Mouse (Mus musculus) limb, embryonic 14.5 days (tissue): Measurements from ENCODE around the gene Aqp8. TPM values are rescaled to one million over a fixed set of nuclear protein-coding genes. Genes with fewer than 3 reads are reported as not detected.

ENCODE experiments used
- ATAC-seq: fragments of 200-750 bp; cut with Nextera tagmentation; 2 replicates; pipeline ENCODE4 v1.8.0; 2017; ENCODE audit warnings: low read depth, moderate number of reproducible peaks, moderate TSS enrichment; ENCODE audit not compliant: low FRiP score
- DNase-seq: peaks from one replicate; pipeline ENCODE4 v3.0.0-alpha.2; 2015; ENCODE audit warnings: low spot score
- H3K27ac ChIP-seq: fragments of 300-500 bp; sonication (generic); replicated peaks from 2 replicates; pipeline ENCODE4 v1.5.1; 2014; ENCODE audit warnings: low read depth, mild to moderate bottlenecking, low read length, moderate library complexity, mixed read lengths
- H3K27me3 ChIP-seq: fragments of 300-500 bp; sonication (generic); 2 replicates; pipeline ENCODE4 v1.6.1; 2014; ENCODE audit warnings: low read length, mixed read lengths; ENCODE audit not compliant: control insufficient read depth, insufficient read depth
- H3K36me3 ChIP-seq: fragments of 300-500 bp; sonication (generic); 2 replicates; pipeline ENCODE4 v1.6.1; 2014; ENCODE audit warnings: mild to moderate bottlenecking, low read length, moderate library complexity, mixed read lengths; ENCODE audit not compliant: control insufficient read depth, insufficient read depth
- H3K4me1 ChIP-seq: fragments of 300-500 bp; sonication (generic); 2 replicates; pipeline ENCODE4 v1.6.1; 2014; ENCODE audit warnings: antibody characterized with exemption, low read length, mixed read lengths; ENCODE audit not compliant: control insufficient read depth, insufficient read depth
- H3K4me2 ChIP-seq: fragments of 300-500 bp; sonication (generic); replicated peaks from 2 replicates; pipeline ENCODE4 v1.6.1; 2014; ENCODE audit warnings: low read depth, mild to moderate bottlenecking, low read length, moderate library complexity; ENCODE audit not compliant: severe bottlenecking
- H3K4me3 ChIP-seq: fragments of 300-500 bp; sonication (generic); replicated peaks from 2 replicates; pipeline ENCODE4 v1.5.1; 2014; ENCODE audit warnings: low read length
- H3K9ac ChIP-seq: fragments of 300-500 bp; sonication (generic); 2 replicates; pipeline ENCODE4 v1.6.1; 2014; ENCODE audit warnings: mild to moderate bottlenecking, low read depth, low read length, moderate library complexity; ENCODE audit not compliant: severe bottlenecking
- H3K9me3 ChIP-seq: fragments of 300-500 bp; sonication (generic); 2 replicates; pipeline ENCODE4 v1.6.1; 2016; ENCODE audit warnings: low read length; ENCODE audit not compliant: control insufficient read depth
- POLR2A ChIP-seq: fragments of 200-500 bp; IDR thresholded peaks from 2 replicates; pipeline ENCODE4 v1.8.0; 2012; ENCODE audit warnings: inconsistent platforms, mild to moderate bottlenecking, moderate library complexity, borderline replicate concordance; ENCODE audit not compliant: insufficient read depth, insufficient read length; ENCODE audit errors: extremely low read depth
- WGBS: fragments of 180-500 bp; shearing (Covaris S2); extraction: QIAGEN DNeasy Blood & Tissue Kit; methylation state at CpG from one replicate; pipeline ENCODE4 v1.1.7; 2014; 5-methylcytosine and 5-hydroxymethylcytosine counted together
- polyA plus RNA-seq, 2 experiments: library from polyadenylated mRNA; depleted of rRNA in 1 of 2; stranded (reverse) in 1 of 2; unstranded in 1 of 2; fragments of >200 nt; fragmentation: Nextera tagmentation in 1 of 2; extraction: Ambion mirVana in 1 of 2; gene quantifications; 2 replicates each; pipeline versions ENCODE4 v1.2.1 to v1.2.3; 2012 to 2014

The Aqp8 gene
- polyA plus RNA-seq, 2 experiments: 0.15 TPM; not detected in 1

DNA sequence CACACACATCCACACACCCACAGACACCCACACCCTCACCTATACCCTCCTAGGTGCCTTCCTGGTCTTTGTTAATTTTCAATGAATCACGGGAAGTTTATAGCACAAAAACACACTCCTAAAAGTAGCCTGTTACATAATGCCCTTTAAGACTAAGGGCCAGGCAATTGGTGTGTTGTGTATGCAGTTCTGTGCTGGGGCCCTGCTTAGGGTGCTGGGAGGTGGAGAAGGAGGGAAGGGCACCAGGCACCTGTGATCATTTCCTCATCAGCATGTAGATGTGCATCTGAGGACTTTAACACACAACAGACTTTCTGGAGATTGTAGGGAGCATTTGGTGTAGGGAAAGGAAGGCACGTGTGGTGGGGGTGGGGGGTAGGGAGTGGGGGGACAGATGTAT, 13.3 kb upstream of the Aqp8 start:
- Histone ChIP-seq H3K9me3 (no peaks in the 10 kb centered on the region), H3K36me3 (no peaks in the 10 kb centered on the region), H3K27ac (no peak overlapping the region), H3K4me1 (no peaks in the 10 kb centered on the region), H3K4me3 (no peak overlapping the region), H3K9ac (no peak overlapping the region), H3K27me3 (no peaks in the 10 kb centered on the region), H3K4me2 (no peak overlapping the region)
- 83% methylated on average over 2 of the region's 2 CpGs for WGBS
- ATAC-seq: no peak
- no peak for DNase-seq
- TF ChIP-seq POLR2A: no peak

DNA sequence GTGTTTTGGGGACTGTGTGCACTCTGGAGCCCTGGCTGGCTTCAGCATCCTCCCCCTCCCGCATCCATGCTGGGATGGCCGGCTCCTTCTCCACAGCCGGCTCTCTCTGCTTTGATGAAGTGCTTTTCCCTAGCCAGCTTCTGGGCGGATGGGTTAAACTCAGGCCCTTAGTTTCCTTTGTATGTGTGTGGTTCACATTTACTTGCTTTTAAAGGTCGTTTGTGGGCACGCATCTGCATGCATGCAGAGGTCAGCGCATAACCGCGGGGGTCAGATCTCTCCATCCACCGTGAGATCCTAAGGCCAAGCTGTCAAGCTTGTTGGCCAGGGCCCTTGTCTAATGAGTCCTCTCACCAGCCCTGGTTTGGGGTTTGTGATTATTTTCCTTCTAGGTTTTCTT, 12.4 kb upstream of the Aqp8 start:
- TF ChIP-seq POLR2A: no peak
- DNase-seq (no peak), ATAC-seq (no peak)
- 58% methylated on average over 10 of the region's 10 CpGs for WGBS
- Histone ChIP-seq H3K4me1 (no peaks in the 10 kb centered on the region), H3K27me3 (no peaks in the 10 kb centered on the region), H3K36me3 (no peaks in the 10 kb centered on the region), H3K9ac (no peak overlapping the region), H3K9me3 (no peaks in the 10 kb centered on the region), H3K4me3 (no peak overlapping the region), H3K4me2 (no peak overlapping the region), H3K27ac (no peak overlapping the region)

DNA sequence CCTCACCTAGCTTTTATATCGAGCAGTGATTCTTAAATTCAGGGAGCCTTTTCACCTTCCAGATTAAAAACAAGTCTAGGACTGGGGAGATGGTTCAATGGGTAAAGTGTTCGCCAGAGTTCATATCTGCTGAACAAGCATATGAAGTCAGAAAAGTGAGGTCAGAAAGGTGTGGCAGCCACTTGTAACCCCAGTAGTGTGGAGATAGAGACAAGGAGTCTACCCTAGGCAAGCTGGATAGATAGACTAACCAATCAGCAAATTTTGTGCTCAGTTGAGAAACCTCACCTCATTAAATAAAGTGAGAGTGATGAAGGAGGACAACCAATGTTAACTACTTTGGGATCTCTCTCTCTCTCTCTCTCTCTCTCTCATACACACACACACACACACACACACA, 11.6 kb upstream of the Aqp8 start:
- no peak overlapping the region for H3K27ac ChIP-seq
- no peak overlapping the region for H3K4me2 ChIP-seq
- no peak for TF ChIP-seq POLR2A
- ATAC-seq (no peak), DNase-seq (no peak)
- H3K4me1 ChIP-seq: no peaks in the 10 kb centered on the region
- no peaks in the 10 kb centered on the region for H3K9me3 ChIP-seq
- no peaks in the 10 kb centered on the region for H3K27me3 ChIP-seq
- no peaks in the 10 kb centered on the region for H3K36me3 ChIP-seq
- H3K4me3 ChIP-seq: no peak overlapping the region
- H3K9ac ChIP-seq: no peak overlapping the region
- WGBS: 94% methylated on average over 2 of the region's 2 CpGs

DNA sequence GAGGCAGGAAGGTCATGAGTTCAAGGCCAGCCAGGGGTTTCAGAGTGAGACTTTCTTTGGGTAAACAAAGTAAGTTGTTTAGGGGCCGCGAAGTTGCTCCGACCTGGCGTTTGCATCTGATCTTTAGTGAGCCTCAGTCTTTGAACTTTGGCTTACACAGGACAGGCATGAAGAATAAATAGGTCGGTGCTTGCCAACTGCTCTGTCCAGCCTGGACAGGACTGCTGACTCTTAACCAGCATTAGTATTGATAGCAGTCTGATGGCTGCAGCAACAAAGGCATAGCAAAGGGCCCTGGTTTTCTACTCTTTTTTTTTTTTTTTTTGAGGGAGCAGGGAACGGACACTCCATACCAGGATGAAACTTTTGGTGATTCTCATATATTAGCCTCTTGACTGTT, 9.5 kb upstream of the Aqp8 start:
- H3K9me3 ChIP-seq: no peaks in the 10 kb centered on the region
- no peaks in the 10 kb centered on the region for H3K27me3 ChIP-seq
- no peak overlapping the region for H3K4me3 ChIP-seq
- 62% methylated on average over 6 of the region's 6 CpGs for WGBS
- no peak overlapping the region for H3K27ac ChIP-seq
- ATAC-seq: no peak
- no peak for DNase-seq
- no peaks in the 10 kb centered on the region for H3K4me1 ChIP-seq
- TF ChIP-seq POLR2A: no peak
- H3K9ac ChIP-seq: no peak overlapping the region
- H3K36me3 ChIP-seq: no peaks in the 10 kb centered on the region
- no peak overlapping the region for H3K4me2 ChIP-seq

DNA sequence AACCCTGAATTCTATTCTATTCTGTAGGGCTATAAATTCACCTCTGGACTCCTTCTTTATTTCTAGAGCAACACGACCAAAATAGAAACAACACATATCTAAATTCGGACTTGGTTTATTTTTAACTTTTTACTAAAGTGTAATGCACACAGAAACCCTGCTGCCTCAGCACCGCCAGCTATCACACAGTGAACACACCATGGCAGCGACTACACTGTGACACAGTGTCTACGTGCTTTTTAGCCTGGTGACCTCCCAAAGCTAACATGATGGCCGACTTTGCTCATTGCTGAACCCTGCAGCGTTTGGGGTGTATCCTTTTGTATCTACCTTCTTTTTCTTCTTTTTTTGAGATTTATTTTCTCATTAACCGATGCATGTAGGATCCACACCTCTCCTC, 9.0 kb upstream of the Aqp8 start:
- H3K27ac ChIP-seq: no peak overlapping the region
- WGBS: 87% methylated on average over 8 of the region's 8 CpGs
- no peaks in the 10 kb centered on the region for H3K36me3 ChIP-seq
- ATAC-seq (no peak), DNase-seq (no peak)
- H3K9ac ChIP-seq: no peak overlapping the region
- H3K9me3 ChIP-seq: no peaks in the 10 kb centered on the region
- H3K4me2 ChIP-seq: no peak overlapping the region
- H3K4me1 ChIP-seq: no peaks in the 10 kb centered on the region
- no peaks in the 10 kb centered on the region for H3K27me3 ChIP-seq
- no peak overlapping the region for H3K4me3 ChIP-seq
- TF ChIP-seq POLR2A: no peak

DNA sequence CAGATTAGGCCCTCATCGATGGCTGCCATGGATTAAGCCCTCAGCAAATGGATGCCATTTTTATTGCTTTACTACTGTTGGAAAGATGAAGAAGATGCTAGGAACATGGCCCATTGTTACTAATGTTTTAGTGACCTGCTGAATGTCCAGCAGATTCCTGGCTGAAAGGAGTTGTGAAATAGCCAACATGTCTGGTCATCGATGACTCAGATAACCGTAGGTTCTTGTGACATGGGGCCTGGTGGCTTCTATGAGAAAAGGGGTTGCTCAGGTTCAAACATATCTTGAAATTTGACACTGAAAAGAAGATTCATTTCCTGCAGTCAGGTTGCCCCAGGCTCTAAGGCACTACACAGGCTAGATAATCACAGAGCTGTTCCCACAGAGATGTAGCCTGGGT, 7.0 kb upstream of the Aqp8 start:
- no peak for DNase-seq
- 93% methylated on average over 3 of the region's 3 CpGs for WGBS
- Histone ChIP-seq H3K4me2 (no peak overlapping the region), H3K4me3 (no peak overlapping the region), H3K27me3 (no peaks in the 10 kb centered on the region), H3K4me1 (no peaks in the 10 kb centered on the region), H3K9me3 (no peaks in the 10 kb centered on the region), H3K27ac (no peak overlapping the region), H3K9ac (no peak overlapping the region), H3K36me3 (no peaks in the 10 kb centered on the region)
- ATAC-seq: no peak
- no peak for TF ChIP-seq POLR2A
